Mouse (Mus musculus) heart, embryonic 11.5 days (tissue): ENCODE results near the gene Mterf1b. TPM values are rescaled to one million over a fixed set of nuclear protein-coding genes. Genes with fewer than 3 reads are reported as not detected.

Experiments used
- ATAC-seq: fragments of 200-750 bp; cut with Nextera tagmentation; replicated peaks from 2 replicates; pipeline ENCODE4 v1.8.0; 2017; ENCODE audit warnings: moderate library complexity; ENCODE audit not compliant: insufficient number of reproducible peaks, low FRiP score, low TSS enrichment
- H3K27ac ChIP-seq: fragments of 300-500 bp; sonication (generic); 2 replicates; pipeline ENCODE4 v1.5.1; 2014; ENCODE audit warnings: mild to moderate bottlenecking, low read depth, low read length
- H3K27me3 ChIP-seq: fragments of 300-500 bp; sonication (generic); 2 replicates; pipeline ENCODE4 v1.6.1; 2014; ENCODE audit warnings: mild to moderate bottlenecking, low read length, mixed read lengths; ENCODE audit not compliant: control insufficient read depth, insufficient read depth
- H3K36me3 ChIP-seq: fragments of 300-500 bp; sonication (generic); 2 replicates; pipeline ENCODE4 v1.6.1; 2014; ENCODE audit warnings: mild to moderate bottlenecking, low read length, moderate library complexity, mixed read lengths; ENCODE audit not compliant: control insufficient read depth, insufficient read depth
- H3K4me1 ChIP-seq: fragments of 300-500 bp; sonication (generic); 2 replicates; pipeline ENCODE4 v1.6.1; 2014; ENCODE audit warnings: low read length; ENCODE audit not compliant: control insufficient read depth, insufficient read depth
- H3K4me2 ChIP-seq: fragments of 300-500 bp; sonication (generic); 2 replicates; pipeline ENCODE4 v1.6.1; 2014; ENCODE audit warnings: mild to moderate bottlenecking, moderate library complexity
- H3K4me3 ChIP-seq: fragments of 300-500 bp; sonication (generic); 2 replicates; pipeline ENCODE4 v1.5.1; 2014; ENCODE audit warnings: low read depth, low read length
- H3K9ac ChIP-seq: fragments of 300-500 bp; sonication (generic); 2 replicates; pipeline ENCODE4 v1.6.1; 2014; ENCODE audit warnings: mild to moderate bottlenecking, low read depth, low read length, moderate library complexity
- H3K9me3 ChIP-seq: fragments of 300-500 bp; sonication (generic); replicated peaks from 2 replicates; pipeline ENCODE4 v1.6.1; 2016; ENCODE audit warnings: low read length; ENCODE audit not compliant: control insufficient read depth
- WGBS: fragments of 180-500 bp; shearing (Covaris S2); extraction: QIAGEN DNeasy Blood & Tissue Kit; methylation state at CpG from one replicate; pipeline ENCODE4 v1.1.7; 2014; ENCODE audit not compliant: insufficient replicate concordance; 5-methylcytosine and 5-hydroxymethylcytosine counted together
- polyA plus RNA-seq: library from polyadenylated mRNA; unstranded; fragments of >200 nt; fragmentation: Nextera tagmentation; extraction: Ambion mirVana; gene quantifications from 2 replicates; pipeline ENCODE4 v1.2.1, GENCODE M21; 2014

The Mterf1b gene
- polyA plus RNA-seq, 1 experiment from 2014 or later: 2.4 TPM

- Histone ChIP-seq H3K9ac (no peak overlapping the region), H3K4me2 (no peak overlapping the region), H3K4me1 (no peaks in the 10 kb centered on the region), H3K9me3 (no peaks in the 10 kb centered on the region), H3K27me3 (no peaks in the 10 kb centered on the region), H3K36me3 (no peaks in the 10 kb centered on the region), H3K4me3 (no peak overlapping the region), H3K27ac (no peak overlapping the region)
- ATAC-seq: no peak
- 84% methylated on average over 3 of the region's 3 CpGs for WGBS
Observed at GRCm38 (mm10) chr5:4221309-4221708, 29.1 kb downstream of the Mterf1b start.

GRCm38 (mm10) chr5:4221981-4222623, 29.9 kb downstream of the Mterf1b start:
- H3K9ac ChIP-seq: no peak overlapping the region
- H3K36me3 ChIP-seq: no peaks in the 10 kb centered on the region
- no peak overlapping the region; the same call in 1 of the 2 replicates for H3K27ac ChIP-seq
- H3K4me1 ChIP-seq: no peaks in the 10 kb centered on the region
- ATAC-seq: no peak
- no peak overlapping the region for H3K4me2 ChIP-seq
- H3K9me3 ChIP-seq: no peaks in the 10 kb centered on the region
- no peaks in the 10 kb centered on the region for H3K27me3 ChIP-seq
- 64% methylated on average over 6 of the region's 6 CpGs for WGBS
- no peak overlapping the region for H3K4me3 ChIP-seq

DNA sequence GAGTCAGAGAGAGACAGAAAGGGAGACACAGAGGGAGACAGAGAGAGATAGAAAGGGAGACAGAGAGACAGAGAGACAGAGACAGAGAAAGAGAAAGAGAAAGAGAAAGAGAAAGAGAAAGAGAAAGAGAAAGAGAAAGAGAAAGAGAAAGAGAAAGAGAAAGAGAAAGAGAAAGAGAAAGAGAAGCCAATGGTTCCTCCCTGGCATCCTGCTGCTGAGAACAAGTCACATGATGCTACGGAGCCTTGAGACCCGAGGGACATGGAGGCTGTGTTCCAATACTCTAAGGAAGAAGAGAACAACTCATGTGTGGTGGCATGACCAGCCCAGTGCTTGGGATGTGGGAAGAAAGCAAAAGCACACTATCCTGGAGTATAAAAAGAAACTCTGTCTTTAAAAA, 40.0 kb downstream of the Mterf1b start:
- Histone ChIP-seq H3K4me2 (no peak overlapping the region), H3K9me3 (no peaks in the 10 kb centered on the region), H3K27ac (no peak overlapping the region), H3K27me3 (no peaks in the 10 kb centered on the region), H3K4me1 (no peaks in the 10 kb centered on the region), H3K4me3 (no peak overlapping the region), H3K9ac (no peak overlapping the region), H3K36me3 (no peaks in the 10 kb centered on the region)
- ATAC-seq: no peak
- WGBS: 70% methylated on average over 2 of the region's 2 CpGs

DNA sequence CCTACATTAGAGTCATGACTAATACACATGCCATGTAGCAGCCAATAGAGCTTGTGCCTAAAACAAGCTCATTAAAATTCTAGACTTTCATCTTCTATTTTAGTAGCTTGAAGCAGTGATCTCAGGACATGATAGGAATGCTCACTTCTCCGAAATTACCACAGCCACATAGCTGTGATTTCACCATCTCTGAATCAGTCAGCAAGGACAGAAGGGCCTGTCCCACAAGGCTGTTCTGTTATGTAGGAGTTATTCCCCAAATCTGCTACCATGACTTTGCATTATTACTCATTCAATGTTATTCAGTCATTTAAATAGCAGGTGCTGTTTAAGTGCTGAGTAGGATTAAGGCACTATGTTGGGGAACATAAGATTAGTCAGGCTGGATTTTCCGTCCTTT, 42.3 kb downstream of the Mterf1b start:
- ATAC-seq: no peak
- 75% methylated on average over 2 of the region's 2 CpGs for WGBS
- H3K27me3 ChIP-seq: no peaks in the 10 kb centered on the region

GRCm38 (mm10) chr5:4240120-4240519, 48.0 kb downstream of the Mterf1b start:
- no peak for ATAC-seq
- Histone ChIP-seq H3K4me3 (no peak overlapping the region), H3K27me3 (no peaks in the 10 kb centered on the region), H3K9ac (no peak overlapping the region), H3K27ac (no peak overlapping the region), H3K4me1 (no peaks in the 10 kb centered on the region), H3K4me2 (no peak overlapping the region), H3K9me3 (no peaks in the 10 kb centered on the region), H3K36me3 (no peaks in the 10 kb centered on the region)
- 58% methylated on average over 2 of the region's 2 CpGs for WGBS

More for the DNA sequence above, 42.3 kb downstream of the Mterf1b start:
- Histone ChIP-seq H3K4me3 (no peak overlapping the region), H3K9ac (no peak overlapping the region), H3K9me3 (no peaks in the 10 kb centered on the region), H3K4me2 (no peak overlapping the region), H3K4me1 (no peaks in the 10 kb centered on the region), H3K27ac (no peak overlapping the region), H3K36me3 (no peaks in the 10 kb centered on the region)

DNA sequence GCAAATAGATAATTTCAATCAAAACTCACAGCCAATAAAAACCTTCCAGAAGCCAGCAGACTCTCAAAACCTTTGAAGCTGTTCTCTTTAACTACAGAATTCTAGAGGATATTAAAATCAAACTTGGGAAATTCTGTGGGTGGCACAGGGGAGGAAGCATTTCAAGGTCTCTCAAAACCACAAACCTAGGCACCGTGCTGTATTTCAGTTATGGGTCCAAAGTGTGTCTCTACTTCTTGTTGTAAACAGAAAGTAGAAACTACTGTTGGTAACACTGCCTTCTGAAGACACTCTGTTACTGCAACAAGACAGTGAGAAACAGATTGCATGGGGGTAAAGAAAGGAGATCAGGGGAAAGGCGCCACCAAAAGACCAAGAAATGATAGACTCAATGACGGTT, 52.8 kb downstream of the Mterf1b start:
- ATAC-seq: no peak
- no peaks in the 10 kb centered on the region for H3K9me3 ChIP-seq
- no peaks in the 10 kb centered on the region for H3K4me1 ChIP-seq
- H3K27me3 ChIP-seq: no peaks in the 10 kb centered on the region
- 72% methylated on average over 3 of the region's 3 CpGs for WGBS
- H3K4me3 ChIP-seq: no peak overlapping the region
- no peak overlapping the region for H3K27ac ChIP-seq
- no peak overlapping the region for H3K9ac ChIP-seq
- no peak overlapping the region for H3K4me2 ChIP-seq
- no peaks in the 10 kb centered on the region for H3K36me3 ChIP-seq

DNA sequence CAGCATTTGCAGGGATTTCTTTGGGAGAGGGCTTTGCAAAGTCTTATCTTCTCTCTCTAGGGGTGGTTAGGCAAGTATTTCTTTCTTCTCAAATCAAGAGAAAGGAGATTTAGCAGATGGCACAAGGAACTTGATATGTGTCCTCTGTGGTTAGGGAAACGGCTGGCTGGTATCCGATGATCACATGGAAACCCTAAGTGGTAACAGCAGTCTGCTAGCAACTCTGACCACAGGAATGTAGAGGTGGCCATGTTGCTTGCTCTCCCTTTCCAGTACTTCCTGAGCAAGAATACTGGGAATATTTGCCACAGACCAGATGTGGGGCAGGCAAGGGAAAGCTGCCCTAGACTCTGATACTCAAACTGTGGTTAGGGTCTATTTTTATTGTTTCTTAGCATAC, 53.9 kb downstream of the Mterf1b start:
- no peak for ATAC-seq
- Histone ChIP-seq H3K9ac (no peak overlapping the region), H3K36me3 (no peaks in the 10 kb centered on the region), H3K4me3 (no peak overlapping the region), H3K4me2 (no peak overlapping the region), H3K27me3 (no peaks in the 10 kb centered on the region), H3K9me3 (no peaks in the 10 kb centered on the region), H3K27ac (no peak overlapping the region), H3K4me1 (no peaks in the 10 kb centered on the region)
- 45% methylated on average over 2 of the region's 2 CpGs for WGBS

Other genes starting within 250 kb of the Mterf1b start
- 54.7 and 61.2 TPM in 2 replicates for gene Cyp51, start 87.6 kb upstream of the Mterf1b start, polyA plus RNA-seq